Comparison of ENCODE assay signal across 9 mouse cellular contexts in the genomic region with DNA sequence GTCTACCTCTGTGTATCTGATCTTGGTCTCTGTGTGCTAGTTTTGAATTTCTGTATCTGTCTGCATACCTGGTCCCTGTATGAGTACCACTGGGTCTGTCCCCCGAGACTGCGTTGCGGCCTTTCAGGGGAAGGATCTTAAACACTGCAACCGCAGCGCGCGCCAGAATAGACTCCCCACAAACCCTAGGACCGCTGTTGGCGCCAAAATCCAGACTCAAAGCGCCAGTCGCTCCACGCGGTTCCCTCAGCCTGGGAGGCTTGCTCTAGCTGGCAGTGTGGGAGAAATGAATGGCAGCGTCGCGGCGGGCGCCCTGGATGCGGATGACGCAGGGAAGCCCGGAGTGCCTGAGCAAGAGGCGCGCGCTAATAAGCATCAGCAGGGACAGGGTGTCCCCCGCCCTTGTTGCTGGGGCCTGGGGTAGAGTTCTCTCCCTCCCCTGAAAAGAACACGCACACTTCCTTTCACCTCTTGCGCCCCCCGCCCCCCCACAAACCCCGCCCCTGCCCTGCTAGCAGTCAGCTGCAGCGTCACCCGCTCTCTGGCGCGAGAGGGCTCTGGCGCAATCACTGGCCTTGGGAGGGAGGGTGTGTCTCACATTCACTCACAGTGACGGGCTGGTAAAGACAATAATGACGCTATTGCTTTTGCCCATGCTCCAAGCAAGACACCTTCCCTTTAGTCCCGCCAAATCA. TPM values are rescaled to one million over a fixed set of nuclear protein-coding genes. Genes with fewer than 3 reads are reported as not detected.
A peak's percentile ranks its signal among the peaks of the same experiment; 100 is the strongest.
DNase-seq lines count a peak whose midpoint lies in the region; ATAC-seq and TF ChIP-seq lines count a peak whose summit lies in the region.
"Had no signal": no experiment of that assay in that cellular context is flagged by ENCODE, and none has a peak within 500 bp of the region (broad histone marks: within the 10 kb centered on the region; RNA-seq: fewer than 3 reads in every experiment).

No protein-coding gene starts in this region.

- peak; percentile 42 to 47 for DNase-seq in B cell, adult 2 months
- peak; percentile 78 for DNase-seq in embryo, embryonic 10.5 days (ENCODE audit: low spot score)
- peak; percentile 41 for DNase-seq in heart, adult 8-10 months (ENCODE audit: low spot score)
- peak; percentile 38 for DNase-seq in kidney, adult 2 months
- DNase-seq in thymus, adult 2 months: peak; percentile 17

- peak overlapping the region; percentile 63 for H3K9ac ChIP-seq in liver, embryonic 12.5 days

- H3K4me2 ChIP-seq in liver, embryonic 12.5 days: peak overlapping the region; percentile 99

- TF ChIP-seq POLR2A in kidney, adult 2 months (IDR thresholded peaks at IDR 0.05; ENCODE audit: low read depth, low read length): no peak
- no peak for TF ChIP-seq POLR2A in thymus, adult 2 months (IDR thresholded peaks at IDR 0.05; ENCODE audit: control insufficient read depth, extremely low read depth, insufficient read depth, low read length, poor library complexity)

- WGBS in kidney, adult 2 months: under 1% methylated on average over 36 of the region's 37 CpGs
- under 1% methylated on average over 36 of the region's 37 CpGs for WGBS in liver, embryonic 12.5 days (ENCODE audit: insufficient replicate concordance)
- WGBS in thymus, adult 2 months: under 1% methylated on average over 36 of the region's 37 CpGs

- H3K9me3 ChIP-seq in liver, embryonic 12.5 days (replicated peaks): no peaks in the 10 kb centered on the region

- H3K27ac ChIP-seq in kidney, adult 2 months (ENCODE audit: insufficient read depth, low read depth, low read length): no peak overlapping the region
- peak overlapping the region; percentile 39; the same call in 1 of the 2 replicates for H3K27ac ChIP-seq in liver, embryonic 12.5 days
- no peak overlapping the region for H3K27ac ChIP-seq in thymus, adult 2 months (ENCODE audit: control insufficient read depth, insufficient read depth, low read length)

- H3K4me3 ChIP-seq in kidney, adult 2 months (ENCODE audit: insufficient read depth, low read depth, low read length): peak overlapping the region; percentile 48
- H3K4me3 ChIP-seq in liver, embryonic 12.5 days: peak overlapping the region; percentile 69
- peak overlapping the region; percentile 68 for H3K4me3 ChIP-seq in thymus, adult 2 months (ENCODE audit: control insufficient read depth, insufficient read depth, low read length)

- no peaks in the 10 kb centered on the region for H3K4me1 ChIP-seq in kidney, adult 2 months (ENCODE audit: control insufficient read depth, insufficient read depth, low read length)
- H3K4me1 ChIP-seq in liver, embryonic 12.5 days: peaks cover 36% of the 10 kb centered on the region
- H3K4me1 ChIP-seq in thymus, adult 2 months (replicated peaks; ENCODE audit: control insufficient read depth, insufficient read depth, low read length): peaks cover 24% of the 10 kb centered on the region

- no peak for TF ChIP-seq CTCF in kidney, adult 2 months (conservative IDR thresholded peaks at IDR 0.05; ENCODE audit: insufficient read depth, insufficient read length, low read depth, low read length)
- no peak for TF ChIP-seq CTCF in thymus, adult 2 months (IDR thresholded peaks at IDR 0.05; ENCODE audit: borderline replicate concordance, control insufficient read depth, extremely low read depth, insufficient read depth, low read length, poor library complexity)

- no peaks in the 10 kb centered on the region for H3K27me3 ChIP-seq in kidney, adult 2 months (replicated peaks; ENCODE audit: control insufficient read depth, insufficient read depth, low read length)
- H3K27me3 ChIP-seq in liver, embryonic 12.5 days (replicated peaks): peaks cover 90% of the 10 kb centered on the region
- peaks cover 11% of the 10 kb centered on the region; the same call in 1 of the 2 replicates for H3K27me3 ChIP-seq in thymus, adult 2 months (ENCODE audit: control insufficient read depth, insufficient read depth, low read length)

- H3K36me3 ChIP-seq in kidney, adult 2 months (ENCODE audit: control insufficient read depth, insufficient read depth, low read length): no peaks in the 10 kb centered on the region
- H3K36me3 ChIP-seq in liver, embryonic 12.5 days: 0 out of 2 replicates have a peak, but pooled peaks cover 5% of the 10 kb centered on the region
- no peaks in the 10 kb centered on the region for H3K36me3 ChIP-seq in thymus, adult 2 months (ENCODE audit: control insufficient read depth, insufficient read depth, low read length)

- peak; percentile 36 for ATAC-seq in activated CD4-positive, CD25-positive, alpha-beta regulatory T cell, adult 4 months
- ATAC-seq in liver, embryonic 12.5 days: peak; percentile 41
- peak; percentile 68 for ATAC-seq in monocyte, adult 5-6 weeks (replicated peaks; ENCODE audit: insufficient number of reproducible peaks, low FRiP score, low TSS enrichment, poor library complexity, severe bottlenecking)

RNA-seq across cellular contexts. Expression of gene Camk2n2, which starts 1.1 kb away (rescaled TPM):
- polyA plus RNA-seq in activated CD4-positive, CD25-positive, alpha-beta regulatory T cell, adult 4 months (2017; shearing (Covaris generic)): not detected
- 1 to 10 TPM in 3 of 4 experiments, under 1 TPM in 1; 0.79 to 1.7 (median 1.3) TPM for total RNA-seq in heart, adult 8-10 months (2022)
- polyA plus RNA-seq in kidney, adult 2 months (2012; rRNA removed): 5.4 and 5.8 TPM in 2 replicates
- polyA plus RNA-seq in liver, embryonic 12.5 days (2016; fragmentation: Nextera tagmentation; extraction: Ambion mirVana): 0.56 and 0.61 TPM in 2 replicates
- total RNA-seq in monocyte, adult 5-6 weeks (2017): 0.49 TPM in 1 of 3 replicates, not detected in the others
- 3.5 TPM in 2 replicates for polyA plus RNA-seq in thymus, adult 2 months (2012; rRNA removed)

RNA-seq across cellular contexts. Expression of gene Ece2, which starts 7.5 kb away (rescaled TPM):
- polyA plus RNA-seq in activated CD4-positive, CD25-positive, alpha-beta regulatory T cell, adult 4 months (2017; shearing (Covaris generic)): not detected
- under 1 TPM; 0.63 to 0.90 (median 0.73) TPM for total RNA-seq in heart, adult 8-10 months (2022)
- 0.37 TPM in 1 of 2 replicates, not detected in the other for polyA plus RNA-seq in kidney, adult 2 months (2012; rRNA removed)
- polyA plus RNA-seq in liver, embryonic 12.5 days (2016; fragmentation: Nextera tagmentation; extraction: Ambion mirVana): 0.53 TPM in 1 of 2 replicates, not detected in the other
- not detected in 3 replicates for total RNA-seq in monocyte, adult 5-6 weeks (2017)
- 0.32 and 0.42 TPM in 2 replicates for polyA plus RNA-seq in thymus, adult 2 months (2012; rRNA removed)

RNA-seq across cellular contexts. Expression of gene Alg3, which starts 10.6 kb away (rescaled TPM):
- 10 to 100 TPM; 28.2 to 31.8 TPM for polyA plus RNA-seq in activated CD4-positive, CD25-positive, alpha-beta regulatory T cell, adult 4 months (2017; shearing (Covaris generic))
- 10 to 100 TPM in 1 of 4 experiments, 1 to 10 TPM in 3; 7.3 to 11.2 (median 8.9) TPM for total RNA-seq in heart, adult 8-10 months (2022)
- polyA plus RNA-seq in kidney, adult 2 months (2012; rRNA removed): 21.8 and 23.2 TPM in 2 replicates
- 35.0 and 36.0 TPM in 2 replicates for polyA plus RNA-seq in liver, embryonic 12.5 days (2016; fragmentation: Nextera tagmentation; extraction: Ambion mirVana)
- total RNA-seq in monocyte, adult 5-6 weeks (2017): 4.3 to 11.9 TPM (median 5.5 TPM) in 3 replicates
- polyA plus RNA-seq in thymus, adult 2 months (2012; rRNA removed): 35.0 and 35.4 TPM in 2 replicates

RNA-seq across cellular contexts. Expression of gene Gm49333, which starts 10.7 kb away (rescaled TPM):
- polyA plus RNA-seq in activated CD4-positive, CD25-positive, alpha-beta regulatory T cell, adult 4 months (2017; shearing (Covaris generic)): not detected
- total RNA-seq in heart, adult 8-10 months (2022): not detected
- 0.30 TPM in 1 of 2 replicates, not detected in the other for polyA plus RNA-seq in kidney, adult 2 months (2012; rRNA removed)
- polyA plus RNA-seq in liver, embryonic 12.5 days (2016; fragmentation: Nextera tagmentation; extraction: Ambion mirVana): 0.21 TPM in 1 of 2 replicates, not detected in the other
- total RNA-seq in monocyte, adult 5-6 weeks (2017): not detected in 3 replicates
- polyA plus RNA-seq in thymus, adult 2 months (2012; rRNA removed): not detected in 2 replicates
- total RNA-seq: gastrocnemius, postnatal 36 days had no signal

RNA-seq across cellular contexts. Expression of gene Eef1akmt4, which starts 10.7 kb away (rescaled TPM):
- polyA plus RNA-seq in activated CD4-positive, CD25-positive, alpha-beta regulatory T cell, adult 4 months (2017; shearing (Covaris generic)): 10 to 100 TPM; 19.0 to 25.6 TPM
- total RNA-seq in heart, adult 8-10 months (2022): 1 to 10 TPM; 5.9 to 8.2 (median 7.6) TPM
- polyA plus RNA-seq in kidney, adult 2 months (2012; rRNA removed): 16.4 and 18.1 TPM in 2 replicates
- 27.4 and 28.6 TPM in 2 replicates for polyA plus RNA-seq in liver, embryonic 12.5 days (2016; fragmentation: Nextera tagmentation; extraction: Ambion mirVana)
- total RNA-seq in monocyte, adult 5-6 weeks (2017): 2.4 to 3.1 TPM (median 2.5 TPM) in 3 replicates
- 21.3 and 24.0 TPM in 2 replicates for polyA plus RNA-seq in thymus, adult 2 months (2012; rRNA removed)

Comparison
In these comparisons a context has a peak if more than half of its experiments do, and no peak if none do; other contexts are left out.
1. DNase-seq: peak in every context shown above with its lines; median percentile 78 in embryo, embryonic 10.5 days; 44 in B cell, adult 2 months; 41 in heart, adult 8-10 months; 38 in kidney, adult 2 months; 17 in thymus, adult 2 months.